Mouse (Mus musculus): ENCODE results near the gene BC048679.

GRCm38 (mm10) chr7:81516154-81517030 lies 18.3 kb upstream of the BC048679 start:
- TF ChIP-seq POLR2A (IDR thresholded peaks at IDR 0.05; ENCODE audit: borderline replicate concordance, insufficient read depth, low read length) = no peak
- no peak for TF ChIP-seq CTCF (IDR thresholded peaks at IDR 0.05; ENCODE audit: borderline replicate concordance, insufficient read depth, low read depth, low read length)

Data from cerebellum, adult 2 months (tissue).